Mouse (Mus musculus): Measurements from ENCODE around the gene Sirt3.

DNA sequence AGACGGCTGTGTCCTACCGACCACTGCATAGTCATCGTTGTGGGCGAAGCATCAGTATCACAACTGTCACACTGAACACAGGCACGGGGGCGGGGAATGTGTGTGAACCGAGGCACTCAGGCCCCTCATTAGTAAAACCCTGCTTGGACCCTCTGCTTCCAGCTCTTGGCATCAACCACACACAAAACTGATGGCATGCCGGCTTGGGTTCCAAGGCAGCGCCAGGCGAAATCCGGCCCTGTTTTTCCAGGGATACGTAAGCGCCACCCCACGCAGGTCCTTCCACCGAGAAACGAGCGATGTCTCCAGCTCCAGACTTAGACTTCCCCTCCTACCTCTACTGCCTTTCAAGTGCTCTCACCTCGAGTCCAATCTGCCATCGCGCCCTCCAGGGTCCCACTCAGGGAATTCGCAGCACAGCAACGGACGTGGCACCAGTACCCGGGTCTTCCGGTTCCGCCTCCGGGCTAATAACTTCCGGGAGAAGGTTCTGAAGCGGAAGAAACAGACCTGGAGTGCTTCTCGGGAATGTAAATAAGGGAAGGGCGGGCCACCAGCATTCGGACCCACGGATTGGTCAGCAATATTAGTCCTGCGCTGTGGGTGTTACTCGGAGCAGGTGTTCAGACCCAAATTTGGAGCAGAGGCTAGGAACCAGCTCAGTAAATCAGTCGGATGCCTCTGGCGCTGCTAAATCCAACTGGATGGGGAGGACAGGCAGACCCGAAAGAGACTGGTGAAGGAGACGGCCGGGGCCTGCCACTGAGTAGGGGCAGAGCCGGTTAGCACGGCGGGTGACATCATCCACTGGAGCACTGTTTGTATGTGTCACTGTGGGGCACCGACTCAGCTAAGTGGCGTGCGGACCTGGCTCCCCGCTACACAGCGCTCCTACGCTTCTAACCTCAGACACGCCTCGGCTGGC is 26.0 kb downstream of the Sirt3 start, which contains the start of gene Gm45785:
- TF ChIP-seq CTCF (IDR thresholded peaks at IDR 0.05; ENCODE audit: borderline replicate concordance, insufficient read depth, low read depth, low read length): no peak
- peak; percentile 71; the same call in 1 of the 2 replicates for TF ChIP-seq POLR2A (IDR thresholded peaks at IDR 0.05; ENCODE audit: borderline replicate concordance, insufficient read depth, low read length)

Data from cerebellum, adult 2 months (tissue).